Mouse (Mus musculus): ENCODE measurements around the gene Mndal.
"Not testable (repeated sequence)": the region's sequence is repeated elsewhere in the genome, so short reads cannot be mapped to it uniquely, and the experiment has no call there.

Gene Mndal

GRCm38 (mm10) chr1:173887026-173887787 lies 55.1 kb downstream of the Mndal start:
- not testable (repeated sequence) for DNase-seq

GRCm38 (mm10) chr1:173880004-173880666 lies 62.2 kb downstream of the Mndal start:
- peak; percentile 5 for DNase-seq

GRCm38 (mm10) chr1:173879225-173879987 lies 62.9 kb downstream of the Mndal start:
- not testable (repeated sequence) for DNase-seq

DNA sequence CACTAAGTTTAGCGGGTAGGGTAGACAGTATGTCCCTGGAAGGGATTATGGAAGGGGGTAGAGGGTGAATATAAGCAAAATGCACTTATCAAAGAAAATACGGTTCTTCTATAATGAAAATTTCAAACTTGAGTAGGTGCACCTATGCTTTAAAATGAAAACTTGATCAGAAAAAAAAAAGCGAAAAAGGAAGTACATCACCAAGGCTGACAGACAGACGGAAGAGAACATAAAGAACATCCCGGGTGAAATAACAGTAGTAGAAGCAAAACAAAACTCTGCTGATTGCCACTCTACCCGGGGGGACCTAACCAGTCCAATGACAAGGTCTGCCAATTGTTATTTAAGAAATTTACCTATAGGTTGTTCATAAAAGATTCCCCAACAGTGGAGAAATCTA lies 64.0 kb downstream of the Mndal start:
- DNase-seq = not testable (repeated sequence)

- not testable (repeated sequence) for DNase-seq
Measured at GRCm38 (mm10) chr1:173877125-173877524, 65.2 kb downstream of the Mndal start.

GRCm38 (mm10) chr1:173868586-173868985 lies 73.7 kb downstream of the Mndal start:
- DNase-seq = not testable (repeated sequence)

DNA sequence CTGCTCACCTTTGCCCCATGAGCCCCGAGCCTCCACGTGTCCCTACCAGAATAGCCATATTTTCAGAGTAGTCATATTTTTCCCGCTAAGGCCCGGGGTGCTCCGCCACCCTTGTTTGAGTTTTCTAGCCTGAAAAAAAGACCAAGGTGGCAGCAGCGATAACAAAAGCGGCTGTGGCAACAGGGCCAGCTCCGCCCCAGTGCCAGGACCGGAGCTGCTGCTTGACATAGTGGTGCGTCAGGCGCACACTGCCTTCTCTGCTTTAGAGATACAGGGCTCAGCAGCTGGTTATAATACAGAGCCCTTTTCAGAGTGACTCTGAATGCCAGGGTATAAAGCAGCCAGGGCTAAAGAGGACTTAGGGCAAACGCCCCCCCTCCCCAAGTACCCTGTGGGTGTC lies 75.8 kb downstream of the Mndal start:
- DNase-seq = no peak

DNA sequence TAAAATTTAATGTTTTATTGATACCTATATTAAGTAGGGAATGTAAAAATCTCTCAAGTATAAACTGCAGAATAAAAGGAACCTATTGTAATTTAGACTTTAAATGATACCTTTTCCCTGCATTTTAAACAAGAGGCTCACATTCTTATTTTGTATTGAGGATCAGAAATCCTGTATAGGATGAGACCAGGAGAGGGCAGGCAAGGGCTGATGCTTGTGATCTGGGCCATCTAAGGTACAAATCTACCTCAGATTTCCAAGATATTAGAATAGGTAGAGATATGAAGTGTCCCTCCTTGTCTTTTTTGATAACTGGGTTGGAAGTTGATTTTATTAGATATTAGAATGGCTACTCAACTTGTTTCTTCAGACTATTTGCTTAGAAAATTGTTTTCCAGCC lies 88.6 kb downstream of the Mndal start:
- not testable (repeated sequence) for DNase-seq

- peak; percentile 3 for DNase-seq
Measured at GRCm38 (mm10) chr1:173852853-173853252, 89.4 kb downstream of the Mndal start.

- not testable (repeated sequence) for DNase-seq
Measured at GRCm38 (mm10) chr1:173846193-173846592, 96.1 kb downstream of the Mndal start.

DNA sequence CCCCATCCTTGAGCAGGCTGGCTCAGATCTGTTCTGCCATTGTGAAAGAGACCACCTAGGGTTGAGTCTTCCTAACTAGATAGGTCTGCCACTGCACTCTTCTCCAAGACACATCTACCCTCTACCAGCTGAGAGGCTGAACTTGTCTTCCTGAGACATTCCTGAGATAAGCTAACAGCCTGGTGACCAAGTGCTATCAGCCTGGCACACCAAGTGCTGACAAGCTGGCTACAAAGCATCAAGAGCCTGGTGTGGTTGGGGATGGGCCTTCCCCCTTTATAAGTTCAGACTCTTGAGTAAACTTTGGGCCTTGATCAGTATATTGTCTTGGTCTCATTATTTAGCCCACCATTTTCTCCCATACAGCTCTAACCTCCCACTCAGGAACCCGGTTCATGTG lies 97.5 kb downstream of the Mndal start:
- DNase-seq = no peak

- DNase-seq = not testable (repeated sequence)
Measured at GRCm38 (mm10) chr1:173821481-173821803, 120.8 kb downstream of the Mndal start.

GRCm38 (mm10) chr1:173820794-173821480 lies 121.4 kb downstream of the Mndal start:
- DNase-seq = not testable (repeated sequence)

DNA sequence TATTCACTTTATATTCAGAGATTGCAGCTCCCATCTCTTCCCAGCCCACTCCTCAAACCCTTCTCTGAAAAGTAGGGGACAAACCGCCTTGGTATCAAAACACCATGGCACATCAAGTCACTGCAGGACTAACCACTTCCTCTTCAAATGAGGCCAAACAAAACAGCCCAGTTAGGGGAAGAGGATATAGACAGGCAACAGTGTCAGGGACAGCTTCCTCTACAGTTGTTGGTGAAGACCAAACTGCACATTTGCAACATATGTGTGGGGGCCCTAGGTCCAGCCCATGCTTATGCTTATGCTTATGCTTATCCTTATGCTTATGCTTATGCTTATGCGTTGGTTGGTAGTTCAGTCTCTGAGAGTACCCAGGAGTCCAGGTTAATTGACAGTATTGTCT lies 133.0 kb downstream of the Mndal start:
- not testable (repeated sequence) for DNase-seq

- DNase-seq = peak; percentile 32
Measured at GRCm38 (mm10) chr1:173802689-173803281, 139.5 kb downstream of the Mndal start.

DNA sequence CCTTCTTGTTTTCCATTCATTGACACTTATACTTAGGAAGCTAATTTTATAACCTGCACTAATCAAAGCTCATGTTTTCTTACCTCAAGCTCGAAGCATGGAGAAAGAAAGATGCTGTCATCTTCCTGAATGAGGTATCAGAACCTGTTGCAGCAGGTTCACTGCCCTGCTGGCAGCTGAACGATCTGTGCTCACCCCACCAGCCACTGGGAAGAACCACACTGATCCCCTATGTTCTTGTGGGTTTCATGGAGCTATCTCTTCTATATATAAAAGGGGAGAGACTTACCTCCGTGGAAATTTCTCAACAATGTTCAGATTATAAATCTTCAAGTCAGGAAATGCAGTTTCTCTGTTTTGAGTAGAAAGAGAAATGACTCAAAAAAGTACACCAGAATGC lies 140.1 kb downstream of the Mndal start:
- DNase-seq = not testable (repeated sequence)

DNA sequence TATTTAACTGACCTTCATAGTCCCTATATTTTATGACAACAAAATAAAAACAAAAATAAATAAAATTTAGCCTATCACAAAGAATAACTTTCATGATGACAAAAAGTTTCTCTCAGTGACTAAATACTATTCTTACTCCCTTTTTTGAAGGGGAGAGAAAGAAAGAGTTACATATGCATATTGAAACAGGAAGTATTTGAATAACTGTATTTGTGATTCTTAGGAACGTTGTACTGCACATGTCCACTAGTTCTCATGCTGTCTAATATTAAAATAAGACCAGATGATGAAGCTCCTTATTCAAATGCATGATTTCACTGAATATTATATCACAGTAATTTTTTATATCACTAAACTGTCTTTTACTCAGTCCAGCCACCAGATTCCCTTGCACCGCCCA lies 140.5 kb downstream of the Mndal start:
- DNase-seq = not testable (repeated sequence)

Data from lung, postnatal 10 days (tissue).